Mouse (Mus musculus): ENCODE measurements around the gene Gm21961.
"Not testable (repeated sequence)": the region's sequence is repeated elsewhere in the genome, so short reads cannot be mapped to it uniquely, and the experiment has no call there.

Gene Gm21961

DNA sequence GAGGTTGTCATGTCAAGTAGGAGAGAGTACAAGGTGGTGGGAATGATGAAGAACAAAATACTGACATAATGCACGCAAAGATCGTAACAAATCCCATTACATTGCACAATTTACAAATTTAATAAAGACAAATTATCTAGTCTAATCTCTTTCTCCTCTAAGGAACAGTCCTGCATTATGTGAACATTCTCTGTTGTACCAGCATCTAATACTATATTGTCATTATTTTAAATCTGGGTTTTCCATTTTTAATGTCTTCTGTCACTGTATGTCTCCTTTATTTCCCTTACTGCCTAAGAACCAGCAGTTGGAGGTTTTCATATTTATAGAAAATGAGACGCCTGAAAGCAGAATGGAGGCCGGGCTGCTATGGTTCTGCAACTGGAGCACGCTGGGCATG lies at the start of gene Gm21961:
TSS of gene Gm21961 (minus strand) at position 101 of the 400 bp plus-strand sequence.
- no peak for DNase-seq

DNA sequence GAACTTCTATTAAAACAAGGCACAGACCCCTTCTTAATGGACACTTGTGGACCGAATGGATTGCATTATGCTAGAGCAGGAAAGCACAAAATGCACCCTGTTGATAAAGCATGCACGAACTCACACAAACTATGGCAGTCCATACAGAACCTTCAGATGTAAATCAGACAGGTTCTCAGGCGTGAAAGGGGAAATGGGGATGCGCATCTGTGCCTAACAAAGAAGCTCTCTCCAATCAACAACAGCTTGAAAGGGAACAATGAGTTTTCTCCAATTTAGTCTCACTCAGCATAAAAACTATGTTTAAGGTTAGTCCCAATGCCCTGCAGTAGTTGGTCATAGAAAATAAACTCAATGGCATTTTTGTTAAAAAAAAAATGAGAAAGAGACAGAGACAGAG lies 27.3 kb upstream of the Gm21961 start:
- DNase-seq = no peak

DNA sequence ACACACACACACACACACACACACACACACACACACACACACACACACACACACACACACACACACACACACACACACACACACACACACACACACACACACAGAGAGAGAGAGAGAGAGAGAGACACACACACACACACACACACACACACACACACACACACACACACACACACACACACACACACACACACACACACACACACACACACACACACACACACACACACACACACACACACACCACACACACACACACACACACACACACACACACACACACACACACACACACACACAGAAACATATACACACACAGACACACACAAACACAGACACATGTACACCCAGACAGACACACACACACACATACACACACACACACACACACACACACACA lies 24.5 kb upstream of the Gm21961 start:
- not testable (repeated sequence) for DNase-seq

DNA sequence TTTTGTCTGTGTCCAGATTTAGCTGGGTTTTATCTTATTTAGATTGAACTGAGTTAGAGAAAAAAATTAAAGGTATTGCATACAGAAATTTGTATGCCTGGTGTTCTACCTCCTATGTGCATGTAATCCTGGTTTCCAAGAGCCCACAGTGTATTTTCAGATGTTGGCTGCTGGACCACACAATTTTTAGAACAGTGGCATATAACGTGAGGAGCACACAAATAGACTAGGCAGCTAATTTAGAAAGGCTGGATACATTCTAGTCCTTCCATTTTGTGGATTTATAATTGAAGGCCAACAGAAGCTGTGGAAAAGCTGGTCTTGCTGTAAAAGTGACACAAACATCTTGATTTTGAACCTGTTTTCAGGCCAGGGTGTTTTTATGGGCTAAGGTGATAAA lies 3.3 kb upstream of the Gm21961 start:
- DNase-seq = no peak

DNA sequence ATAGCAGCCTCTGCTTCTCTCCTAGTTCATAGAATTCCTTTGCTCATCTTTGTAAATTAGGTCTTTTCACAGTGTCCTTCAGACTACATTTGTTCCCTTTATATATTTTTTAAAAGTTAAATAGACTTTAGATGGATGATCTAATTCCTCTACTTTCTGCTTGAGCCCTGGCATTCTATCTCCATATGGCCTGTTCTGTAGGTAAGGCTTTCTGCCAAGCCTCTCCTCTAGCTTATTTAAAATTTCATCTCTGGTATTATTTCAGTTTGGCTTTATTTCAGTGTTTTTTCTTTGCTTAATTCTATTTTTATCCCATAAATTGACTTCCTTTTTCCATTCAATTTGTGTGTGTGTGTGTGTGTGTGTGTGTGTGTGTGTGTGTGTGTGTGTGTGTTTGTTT lies 8.5 kb downstream of the Gm21961 start:
- DNase-seq = no peak

DNA sequence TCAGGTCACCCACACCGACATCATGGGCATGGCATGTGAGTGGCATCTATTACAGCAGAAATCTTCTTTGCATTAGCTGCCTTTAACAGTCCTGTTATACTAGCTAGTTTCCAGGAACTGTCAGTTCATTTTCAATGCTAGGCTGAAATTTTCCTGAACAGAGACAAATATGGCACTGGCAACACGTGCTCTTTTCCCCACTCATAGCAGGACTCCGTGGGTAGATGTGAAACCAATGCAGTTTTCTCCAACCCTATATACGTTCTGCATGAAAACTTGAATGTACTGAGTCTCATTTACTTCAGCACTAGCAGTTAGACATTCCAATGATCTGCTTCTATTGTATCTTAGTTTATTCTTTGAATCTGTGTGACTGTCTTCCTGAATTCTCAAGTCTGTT lies 20.2 kb downstream of the Gm21961 start:
- DNase-seq = no peak

DNA sequence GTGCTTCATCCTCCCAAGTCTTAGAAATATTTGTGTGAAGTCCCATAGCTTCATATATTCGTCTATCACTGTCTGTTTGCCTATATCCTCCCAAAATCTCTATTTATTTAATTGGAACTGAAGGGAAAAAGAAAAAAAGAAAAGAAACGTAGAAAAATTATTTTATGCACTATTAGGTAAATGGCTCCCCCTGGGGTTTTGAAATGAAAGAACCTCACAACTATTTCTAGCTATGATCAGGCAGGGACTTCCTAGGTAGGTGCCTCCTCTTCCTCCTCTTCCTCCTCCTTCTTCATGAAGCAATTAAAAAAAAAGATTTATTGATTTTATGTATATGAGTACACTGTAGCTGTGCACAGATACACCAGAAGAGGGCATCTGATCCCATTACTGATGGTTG lies 34.7 kb downstream of the Gm21961 start:
- DNase-seq = no peak

DNA sequence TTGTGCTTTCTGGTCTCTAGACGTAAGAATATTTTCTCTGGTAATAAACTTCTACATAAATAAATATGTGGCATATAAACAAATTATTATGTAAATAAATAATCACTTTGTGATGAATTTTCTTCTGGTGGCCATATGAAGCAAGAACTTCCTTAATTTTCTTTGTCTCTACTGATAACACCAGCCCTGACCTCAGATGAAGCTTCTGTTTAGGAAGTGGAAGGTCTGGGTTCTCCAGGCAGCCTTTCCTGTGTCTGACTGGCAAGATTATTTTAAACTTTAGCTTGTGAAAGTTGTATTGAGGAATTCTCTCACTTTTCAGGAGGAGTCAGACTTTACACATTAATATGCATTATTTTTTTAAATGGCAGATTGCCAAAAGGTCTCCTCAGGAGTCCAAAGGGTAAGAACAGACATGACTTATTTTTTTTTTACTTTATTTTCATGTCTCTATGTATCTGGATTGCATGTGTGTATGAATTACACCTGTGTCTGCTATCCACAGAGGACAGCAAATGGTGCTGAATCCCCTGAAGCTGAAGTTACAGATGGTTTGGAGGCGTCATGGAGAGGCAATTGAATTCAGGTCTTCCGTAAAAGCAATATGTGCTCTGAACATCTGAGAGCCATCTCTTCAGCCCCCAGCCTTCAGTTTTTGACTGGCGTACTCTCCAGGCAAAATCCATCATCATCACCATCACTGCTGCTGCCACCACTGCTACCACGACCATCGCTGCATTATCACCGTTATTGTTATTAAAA lies 38.5 kb downstream of the Gm21961 start:
- DNase-seq = no peak
